Mouse (Mus musculus): ENCODE measurements around the gene Myf6.

Gene Myf6

DNA sequence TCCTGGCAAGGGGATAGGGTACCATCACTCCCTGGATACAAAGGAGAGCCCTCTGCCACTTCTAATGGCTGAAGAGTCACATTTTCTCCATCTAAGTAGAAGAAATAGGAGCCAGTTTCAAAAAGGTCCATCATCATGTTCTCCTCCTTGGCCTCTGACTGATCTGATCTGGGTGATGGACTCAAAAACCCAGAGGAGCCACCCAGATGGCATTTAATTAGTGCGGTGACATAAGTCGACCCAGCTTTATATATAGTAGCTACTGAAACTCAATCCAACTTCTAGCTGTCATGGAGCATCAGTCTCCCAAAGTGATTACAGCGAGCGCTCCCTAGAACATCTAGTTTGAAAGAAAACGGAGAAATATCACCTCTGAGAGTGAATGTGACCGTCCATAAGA lies at the start of gene Myf6:
TSS of gene Myf6 (minus strand) at position 170 of the 400 bp plus-strand sequence.
- DNase-seq (ENCODE audit: low spot score in 2 of 2) = no peak

DNA sequence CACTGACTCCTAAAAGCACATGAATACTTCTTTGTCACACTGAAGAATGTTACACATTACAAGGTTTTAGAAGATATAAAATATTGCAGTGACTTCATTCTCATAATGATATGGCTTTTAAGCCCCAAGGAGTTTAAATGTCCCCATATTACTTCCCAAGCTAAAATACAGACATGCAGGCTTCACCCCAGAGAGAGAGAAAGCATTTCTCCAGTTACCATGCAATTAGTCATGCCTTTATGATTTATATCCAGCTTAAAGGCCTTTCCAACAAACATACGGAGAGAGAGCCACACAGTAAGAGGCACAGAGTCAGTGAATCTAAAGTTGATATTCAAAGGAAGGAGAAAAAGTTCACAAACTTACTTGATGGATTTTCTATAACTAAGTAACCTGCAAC lies 48.5 kb upstream of the Myf6 start:
- DNase-seq (ENCODE audit: low spot score in 2 of 2) = no peak

DNA sequence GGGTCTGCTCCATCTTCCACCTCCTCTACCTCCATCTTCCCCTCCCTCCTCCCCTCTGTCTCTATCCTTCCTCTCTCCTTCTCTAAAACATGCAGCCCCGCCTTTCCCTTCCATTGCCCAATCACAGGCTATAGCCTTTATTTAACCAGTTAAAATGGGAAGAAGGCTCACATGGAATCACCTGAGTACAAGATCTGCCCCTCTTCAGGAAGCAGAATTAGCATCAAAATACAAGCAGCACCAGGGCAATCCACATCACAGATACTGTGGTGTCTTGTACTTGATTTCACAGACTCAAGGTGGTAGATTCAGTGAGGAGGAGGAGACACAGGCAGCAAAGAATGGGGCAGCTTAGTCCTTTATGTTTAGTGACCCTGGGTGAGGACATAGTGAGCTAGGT lies 34.2 kb upstream of the Myf6 start:
- DNase-seq (ENCODE audit: low spot score in 2 of 2) = no peak

DNA sequence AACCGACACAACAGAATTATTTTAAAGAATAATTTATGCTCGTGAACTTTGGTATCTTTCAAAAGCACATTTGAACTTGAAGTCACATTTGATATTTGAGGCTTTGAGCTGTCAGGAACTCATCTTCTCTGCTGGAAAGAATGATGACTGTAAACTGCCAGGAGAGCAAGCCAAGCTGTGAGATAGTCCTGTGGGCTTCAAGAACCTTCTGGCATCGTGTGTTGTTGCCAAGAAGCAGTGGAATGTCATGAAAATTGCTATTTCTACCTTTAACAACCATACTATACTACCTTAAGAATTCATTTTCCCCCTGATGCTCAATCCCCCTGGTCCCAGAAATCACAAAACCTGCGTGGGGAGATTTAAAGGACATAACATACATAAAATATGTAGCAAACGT lies 24.7 kb upstream of the Myf6 start:
- no peak for DNase-seq (ENCODE audit: low spot score in 2 of 2)

DNA sequence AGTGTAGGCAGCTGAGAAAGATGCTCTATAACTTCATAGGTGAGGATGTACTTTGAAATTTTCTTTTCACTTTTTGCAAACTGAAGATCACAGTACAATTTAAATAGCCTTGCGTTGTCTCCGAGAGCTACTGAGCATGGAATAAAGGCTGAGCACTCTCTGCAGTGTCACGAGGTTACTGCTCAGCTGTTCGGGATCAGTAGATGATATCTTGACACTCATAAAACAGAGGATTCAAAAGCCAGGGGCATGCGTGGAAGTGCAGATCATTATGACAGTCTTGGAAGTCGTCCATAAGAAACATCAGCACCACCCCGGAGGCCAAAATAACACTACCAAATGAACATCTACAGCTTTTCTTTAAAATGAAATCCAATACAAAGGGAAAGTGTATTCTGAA lies 22.1 kb upstream of the Myf6 start:
- DNase-seq (ENCODE audit: low spot score in 2 of 2) = no peak

DNA sequence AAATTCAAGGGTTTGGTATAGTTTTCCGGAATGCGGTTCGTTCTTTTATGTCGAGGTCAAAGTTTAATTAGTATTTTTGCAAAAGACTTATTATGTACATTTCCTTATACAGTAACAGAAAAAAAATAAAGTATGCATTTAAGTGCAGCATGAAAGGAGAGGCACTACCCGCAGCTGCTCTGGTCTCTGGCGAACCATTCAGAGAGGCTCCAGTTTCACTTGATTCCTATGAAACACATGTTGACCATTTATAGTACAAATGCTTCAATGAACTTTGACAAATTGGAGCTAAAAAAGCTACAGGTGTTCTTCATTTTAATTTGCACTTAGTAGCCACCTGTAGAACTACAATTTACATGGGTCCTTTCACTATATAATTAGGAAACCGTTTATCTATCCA lies 20.2 kb upstream of the Myf6 start:
- DNase-seq (ENCODE audit: low spot score in 2 of 2) = no peak

DNA sequence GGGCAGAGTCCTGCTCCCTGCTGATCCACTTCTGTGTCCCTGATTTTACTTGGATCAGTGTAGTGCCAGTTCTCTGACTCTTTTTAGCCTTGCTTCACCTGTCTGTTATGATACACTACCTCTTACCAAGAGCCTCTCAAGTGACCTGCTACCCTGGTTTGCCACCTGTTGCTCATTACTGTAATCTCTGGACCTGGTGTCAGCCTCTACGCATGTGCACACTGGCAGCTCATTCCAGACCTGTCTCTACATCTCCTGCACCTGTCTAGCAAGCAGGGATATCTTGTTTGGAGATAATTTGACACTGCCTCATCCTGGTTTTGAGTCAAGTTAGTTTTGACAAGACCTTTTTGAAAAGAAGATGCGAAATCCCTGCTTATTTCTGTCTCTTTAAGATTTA lies 11.9 kb upstream of the Myf6 start:
- no peak for DNase-seq (ENCODE audit: low spot score in 2 of 2)

DNA sequence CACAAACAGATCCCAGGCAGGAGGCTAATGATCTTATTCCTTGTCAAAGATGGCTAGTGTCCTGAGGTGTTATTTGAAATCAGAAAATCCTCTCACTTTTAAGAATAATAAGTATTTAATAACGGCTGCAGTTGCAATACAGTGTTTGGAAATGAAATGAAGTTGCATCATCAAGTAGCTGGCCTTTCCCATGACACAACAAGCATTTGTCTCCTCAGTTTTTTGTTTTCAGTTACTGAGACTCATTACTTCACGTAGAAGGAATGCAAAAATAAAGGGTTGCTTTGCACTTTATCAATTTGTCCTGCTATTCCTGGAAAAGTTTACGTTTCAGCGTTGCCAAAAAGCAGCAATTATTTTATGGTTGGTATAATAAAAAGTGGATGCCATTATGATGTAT lies 8.9 kb upstream of the Myf6 start:
- DNase-seq (ENCODE audit: low spot score in 2 of 2) = no peak

DNA sequence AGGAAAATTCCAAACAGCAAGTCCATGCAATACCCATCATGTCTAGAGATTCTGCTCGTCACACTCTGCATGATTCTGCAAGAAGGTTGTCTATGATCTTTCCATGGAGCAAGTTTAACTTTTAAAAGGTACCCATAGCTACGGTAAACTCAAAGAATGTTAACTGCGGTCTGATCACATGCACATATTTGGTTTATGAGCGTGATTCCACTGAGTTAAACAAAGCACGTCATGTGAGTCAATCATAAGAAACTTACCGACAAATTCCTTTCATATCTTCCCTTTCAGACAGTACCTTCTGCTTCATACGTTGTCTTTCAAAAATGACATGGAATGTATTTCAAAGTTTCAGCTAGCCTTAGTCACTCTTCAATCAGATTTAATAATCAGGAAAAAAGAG lies 7.7 kb upstream of the Myf6 start:
- no peak for DNase-seq (ENCODE audit: low spot score in 2 of 2)

DNA sequence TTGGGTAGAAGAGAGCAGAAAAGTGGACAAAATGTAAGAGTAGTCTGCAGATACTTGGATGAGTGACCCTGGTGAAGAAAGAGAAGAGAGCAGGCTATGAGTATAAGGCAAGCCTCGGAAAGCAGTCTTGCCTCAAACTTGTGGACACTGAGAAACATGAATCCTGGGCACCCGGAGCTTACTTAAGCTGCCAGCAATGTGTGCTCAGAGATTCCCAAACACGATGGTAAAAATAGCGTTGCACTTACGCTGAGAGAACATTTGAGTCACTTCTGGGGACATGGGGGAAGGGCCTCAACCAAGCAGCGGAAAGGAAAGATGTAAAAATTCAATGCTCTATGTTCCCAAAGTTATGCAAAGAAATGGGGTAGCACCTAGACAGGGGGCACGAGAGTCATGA lies 5.1 kb upstream of the Myf6 start:
- DNase-seq (ENCODE audit: low spot score in 2 of 2) = no peak

DNA sequence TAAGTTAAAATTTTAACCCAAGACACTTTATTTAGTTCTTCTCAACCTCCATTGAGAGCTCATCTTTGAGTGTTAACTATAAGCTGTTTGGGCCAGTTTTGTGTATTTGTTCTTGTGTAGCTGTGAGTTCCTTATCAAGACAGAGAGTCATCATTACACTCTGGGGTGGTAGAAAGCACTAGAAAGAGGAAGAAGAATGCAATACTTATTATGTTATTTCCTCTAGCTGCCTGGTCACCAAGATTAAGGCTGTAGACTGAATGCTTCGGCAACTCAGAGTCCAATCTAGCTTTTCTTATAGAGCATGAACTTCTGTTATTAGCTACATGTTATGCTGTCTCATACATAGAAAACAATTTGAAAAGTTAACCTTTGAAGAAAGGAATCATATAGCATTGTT lies 1.9 kb upstream of the Myf6 start:
- no peak for DNase-seq (ENCODE audit: low spot score in 2 of 2)

DNA sequence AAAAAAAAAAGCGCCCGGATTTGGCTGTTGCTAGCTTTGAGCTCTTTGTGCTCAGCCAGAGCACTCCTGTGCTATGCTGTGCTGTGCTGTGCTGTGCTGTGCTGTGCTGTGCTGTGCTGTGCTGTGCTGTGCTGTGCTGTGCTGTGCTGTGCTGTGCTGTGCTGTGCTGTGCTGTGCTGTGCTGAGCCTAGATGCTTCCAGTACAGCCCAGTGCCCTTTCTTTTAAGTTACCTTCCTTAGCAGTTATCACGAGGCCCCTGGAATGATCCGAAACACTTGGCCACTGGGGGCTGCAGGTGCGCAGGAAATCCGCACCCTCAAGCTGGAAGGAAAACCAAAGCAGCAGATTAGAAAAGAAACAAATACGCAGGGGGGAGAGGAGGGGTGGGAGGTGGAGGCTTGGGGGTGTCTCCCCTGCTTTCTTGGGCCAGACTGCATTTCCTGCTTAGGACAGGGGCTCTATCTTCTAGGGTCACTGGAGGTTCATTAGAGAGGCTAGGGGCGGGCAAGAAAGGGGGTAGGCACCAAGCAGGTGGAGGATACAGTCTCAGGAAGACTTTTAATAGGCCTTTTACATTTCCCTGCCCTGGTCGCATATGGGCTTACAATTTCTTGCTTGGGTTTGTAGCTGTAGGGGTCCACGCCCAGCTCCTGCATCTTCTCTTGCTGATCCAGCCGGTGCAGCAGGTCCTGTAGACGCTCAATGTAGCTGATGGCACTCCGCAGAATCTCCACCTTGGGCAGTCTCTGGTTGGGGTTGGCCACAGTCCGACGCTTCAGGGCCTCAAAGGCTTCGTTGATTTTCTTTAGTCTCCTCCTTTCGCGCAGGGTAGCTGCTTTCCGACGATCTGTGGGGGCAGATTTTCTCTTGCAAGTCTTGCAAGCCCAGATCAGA lies 710 bp downstream of the Myf6 start:
- no peak for DNase-seq (ENCODE audit: low spot score in 2 of 2)

DNA sequence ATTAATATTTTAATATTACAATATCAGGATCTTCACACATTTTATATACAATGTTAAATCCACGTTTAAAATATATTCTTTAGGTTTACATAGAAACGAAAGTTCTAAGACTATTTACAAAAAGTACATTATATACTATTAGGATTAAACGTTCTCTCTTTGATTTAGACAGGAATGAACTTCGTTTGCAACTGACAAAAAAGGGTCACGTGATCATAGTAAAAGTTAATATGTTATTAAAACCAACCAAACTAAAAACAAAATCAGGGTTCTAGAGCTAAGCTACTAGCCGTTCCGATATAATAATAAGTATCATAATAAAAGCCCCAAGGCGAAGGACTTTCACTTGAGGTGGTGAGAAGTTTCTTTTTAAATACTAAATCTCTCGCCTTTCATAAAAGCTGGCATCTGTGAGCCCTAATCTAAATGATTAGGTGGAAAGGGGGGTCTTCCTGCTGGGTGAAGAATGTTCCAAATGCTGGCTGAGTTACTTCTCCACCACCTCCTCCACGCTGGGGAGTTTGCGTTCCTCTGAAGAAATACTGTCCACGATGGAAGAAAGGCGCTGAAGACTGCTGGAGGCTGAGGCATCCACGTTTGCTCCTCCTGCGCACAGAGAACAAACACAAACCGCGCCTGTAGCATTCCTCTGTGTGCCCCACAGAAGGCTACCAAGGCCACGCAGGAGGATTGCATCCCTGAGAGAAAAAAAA lies 1.5 kb downstream of the Myf6 start:
- no peak for DNase-seq (ENCODE audit: low spot score in 2 of 2)

DNA sequence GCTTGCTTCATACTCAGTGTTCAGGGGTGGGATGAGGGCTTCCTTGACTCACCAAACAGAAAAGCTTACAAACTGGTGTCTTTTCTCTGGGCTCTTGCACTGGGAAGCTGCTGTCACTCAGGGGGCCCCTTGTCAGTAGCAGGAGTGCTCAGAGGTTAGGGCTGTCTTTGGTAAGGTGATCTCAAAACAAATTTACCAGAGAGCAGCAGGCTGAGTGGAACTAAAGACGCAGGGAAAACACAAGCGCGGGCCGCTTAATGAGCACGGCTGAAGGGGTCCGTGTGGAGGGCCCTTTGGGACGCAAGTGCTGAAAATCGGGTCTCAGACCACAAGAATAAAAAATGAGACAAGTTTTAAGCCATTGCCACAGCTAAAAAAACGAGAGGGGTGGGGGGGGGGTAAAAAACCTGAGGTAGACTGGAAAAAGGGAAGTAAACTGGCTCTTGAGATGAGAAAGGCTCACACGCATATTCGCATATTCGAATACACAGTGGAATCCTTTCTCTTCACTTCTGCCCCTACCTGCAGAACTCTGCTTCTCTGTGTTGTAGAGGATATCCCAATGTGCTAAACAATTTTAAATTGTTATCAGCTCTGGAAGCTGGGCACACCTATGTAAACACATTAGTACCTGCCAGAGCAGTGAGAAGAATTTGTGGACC lies 5.8 kb downstream of the Myf6 start:
- DNase-seq (ENCODE audit: low spot score in 2 of 2) = no peak

DNA sequence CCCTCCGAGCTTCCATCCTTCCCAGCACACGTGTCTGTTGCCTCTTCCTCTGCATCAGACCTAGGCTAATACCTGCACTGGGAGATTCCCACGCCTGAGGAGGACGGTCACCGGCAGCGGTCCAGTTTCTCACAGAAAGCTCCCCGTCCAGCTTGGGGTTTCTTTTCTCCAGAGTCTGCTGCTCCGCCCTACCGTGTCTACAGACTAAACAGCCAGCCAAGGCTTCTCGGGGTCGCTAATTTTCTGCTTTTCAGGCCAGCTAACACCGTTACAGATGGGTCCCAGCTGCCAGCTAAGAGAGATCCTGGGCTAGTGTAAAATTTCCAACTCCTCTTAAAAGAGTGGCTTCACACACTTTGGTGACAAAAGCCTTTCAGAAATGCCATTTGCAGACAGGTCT lies 7.8 kb downstream of the Myf6 start:
- DNase-seq (ENCODE audit: low spot score in 2 of 2) = no peak

DNA sequence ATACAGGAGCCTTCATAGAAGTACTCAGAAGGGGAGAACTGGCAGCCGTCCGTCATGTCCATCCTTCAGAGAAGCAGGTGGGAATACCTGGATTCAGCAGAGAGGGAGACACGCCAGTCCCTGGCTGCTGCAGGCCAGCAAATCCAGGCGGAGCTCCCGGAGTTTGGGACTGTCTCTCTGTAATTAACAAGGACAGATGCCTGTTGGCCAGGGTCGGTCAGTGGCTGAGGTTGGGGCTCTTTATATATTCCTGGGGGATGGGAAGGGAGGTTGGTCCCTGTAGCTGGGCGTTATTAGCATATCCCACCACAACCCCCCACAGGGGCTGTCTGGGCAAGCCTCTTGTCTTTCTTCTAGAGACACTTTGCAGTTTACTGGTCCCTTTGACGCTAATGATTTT lies 8.7 kb downstream of the Myf6 start, which contains the start of gene Myf5:
TSS of gene Myf5 (minus strand) at position 265 of the 400 bp plus-strand sequence.
- DNase-seq (ENCODE audit: low spot score in 2 of 2) = no peak

DNA sequence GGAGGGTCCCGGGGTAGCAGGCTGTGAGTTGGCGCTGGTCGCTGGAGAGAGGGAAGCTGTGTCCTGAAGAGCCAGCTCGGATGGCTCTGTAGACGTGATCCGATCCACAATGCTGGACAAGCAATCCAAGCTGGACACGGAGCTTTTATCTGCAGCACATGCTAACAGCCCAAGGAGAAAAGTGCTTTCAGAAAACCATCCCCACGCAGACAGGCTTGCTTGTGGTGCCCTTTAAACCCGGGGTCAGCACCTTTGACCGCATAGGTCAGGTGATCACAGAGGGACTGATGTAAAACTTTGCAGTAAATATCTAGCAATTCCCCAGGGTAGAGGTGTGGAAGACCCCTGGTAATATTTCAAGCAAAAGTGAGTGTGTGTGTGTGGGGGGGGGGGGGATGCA lies 10.5 kb downstream of the Myf6 start:
- no peak for DNase-seq (ENCODE audit: low spot score in 2 of 2)

DNA sequence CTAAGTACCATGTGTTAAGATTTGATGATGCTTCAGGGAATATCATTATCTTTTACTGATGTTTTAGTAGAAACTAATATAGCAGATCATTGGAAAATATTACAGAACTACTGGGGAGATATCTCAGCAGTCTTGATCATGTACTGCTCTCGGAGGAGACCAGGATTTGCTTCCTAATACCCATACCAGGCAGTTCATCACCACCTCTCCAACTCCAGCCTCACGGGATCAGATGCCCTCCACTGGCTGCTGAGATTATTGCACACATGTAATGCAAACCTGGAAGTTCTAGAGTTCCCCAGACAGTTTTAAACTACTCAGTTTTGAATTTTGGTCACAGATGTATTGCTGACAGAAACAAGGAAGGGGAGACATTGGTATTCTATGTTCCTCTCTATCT lies 21.0 kb downstream of the Myf6 start:
- no peak for DNase-seq (ENCODE audit: low spot score in 2 of 2)

DNA sequence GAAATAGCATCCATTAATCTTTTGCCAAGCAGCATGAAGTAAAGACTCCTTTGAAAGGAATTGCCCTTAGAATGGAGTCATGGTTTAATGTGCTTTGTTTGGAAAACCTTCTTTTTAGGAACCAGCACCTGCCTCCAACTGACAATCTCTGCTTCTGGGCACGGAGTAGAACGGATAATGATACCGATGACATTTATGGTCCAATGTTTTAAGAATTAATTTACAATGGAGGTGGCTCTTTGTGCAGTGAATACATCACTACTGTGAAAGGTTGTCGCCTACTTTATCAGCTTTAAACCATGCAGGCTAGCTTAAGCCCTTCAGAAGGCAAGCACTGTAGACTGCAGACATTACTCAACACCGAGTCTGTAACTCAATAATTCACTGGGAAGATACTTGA lies 22.8 kb downstream of the Myf6 start:
- no peak for DNase-seq (ENCODE audit: low spot score in 2 of 2)

DNA sequence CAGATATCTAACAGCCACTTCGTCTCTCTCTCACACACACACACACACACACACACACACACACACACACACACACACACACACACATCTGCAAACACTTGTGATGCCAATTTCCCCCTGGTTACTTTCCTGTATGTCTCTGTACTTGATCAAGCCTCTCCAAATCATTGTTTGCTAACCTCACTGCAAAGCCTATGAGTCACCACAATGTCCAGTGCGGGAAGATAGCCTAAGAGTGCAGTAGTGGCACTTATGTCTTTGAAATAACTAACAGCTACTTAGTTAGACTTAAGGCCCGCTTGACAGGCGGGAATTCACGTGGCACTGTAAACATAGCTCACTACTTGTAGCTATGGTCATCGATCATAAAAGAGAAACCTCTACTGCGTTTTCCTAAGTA lies 26.7 kb downstream of the Myf6 start:
- DNase-seq (ENCODE audit: low spot score in 2 of 2) = no peak

DNA sequence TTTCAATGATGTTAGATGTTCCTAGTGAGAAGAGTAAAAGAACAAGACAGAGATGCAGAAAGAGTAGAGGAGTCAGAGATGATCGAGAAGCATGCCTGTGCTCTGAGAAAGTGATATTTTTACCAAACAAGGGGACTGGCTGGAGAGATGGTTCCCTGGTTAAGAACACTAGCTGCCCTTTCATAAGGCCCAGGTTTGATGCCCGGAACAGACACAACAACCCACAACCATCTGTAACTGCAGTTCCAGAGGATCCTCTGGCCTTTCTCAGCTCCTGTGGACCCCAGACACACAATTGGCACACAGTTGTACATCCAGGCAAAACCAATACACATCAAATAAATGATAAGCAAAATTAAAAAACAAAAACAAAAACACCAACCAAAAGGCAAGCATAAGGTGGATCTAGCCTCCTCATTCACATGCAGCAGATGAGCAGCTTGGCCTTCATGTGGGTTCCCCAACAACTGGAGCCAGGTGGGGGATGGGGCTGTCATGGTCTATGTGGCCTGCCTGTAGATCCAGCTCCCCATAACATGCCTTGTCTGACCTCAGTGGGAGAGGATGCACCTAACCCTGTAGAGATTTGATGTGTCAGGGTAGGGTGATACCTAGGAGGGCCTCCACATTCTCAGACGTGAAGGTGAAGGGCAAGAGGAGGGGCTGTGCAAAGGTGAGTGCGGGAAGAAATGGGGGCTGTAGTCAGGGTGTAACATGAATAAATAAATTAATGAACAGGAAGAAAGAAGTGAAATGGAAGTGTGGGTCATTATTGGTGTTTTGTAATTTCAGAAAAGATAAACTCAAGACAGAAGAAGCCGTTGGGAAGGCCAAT lies 44.8 kb downstream of the Myf6 start:
- DNase-seq (ENCODE audit: low spot score in 2 of 2) = no peak
